Comparison of ENCODE assay signal across 8 mouse cellular contexts in genomic region chr17:85023247-85024167, GRCm38 (mm10). TPM values are rescaled to one million over a fixed set of nuclear protein-coding genes. Genes with fewer than 3 reads are reported as not detected.
DNase-seq lines count a peak whose midpoint lies in the region; ATAC-seq and TF ChIP-seq lines count a peak whose summit lies in the region.

No protein-coding gene starts in this region.

- TF ChIP-seq CTCF in ES-Bruce4 (IDR thresholded peaks at IDR 0.05; ENCODE audit: low read depth, low read length): peak; percentile 11
- peak; percentile 66 for TF ChIP-seq CTCF in lung, embryonic 14.5 days (IDR thresholded peaks at IDR 0.05; ENCODE audit: low read depth)

- no peaks in the 10 kb centered on the region for H3K4me1 ChIP-seq in ES-Bruce4 (ENCODE audit: control insufficient read depth, insufficient read depth, low read length)
- H3K4me1 ChIP-seq in heart, embryonic 10.5 days: no peaks in the 10 kb centered on the region; the same call in 1 of the 2 replicates
- H3K4me1 ChIP-seq in kidney, embryonic 14.5 days (ENCODE audit: control insufficient read depth, insufficient read depth, low read length): no peaks in the 10 kb centered on the region; the same call in 1 of the 2 replicates
- no peaks in the 10 kb centered on the region for H3K4me1 ChIP-seq in lung, embryonic 14.5 days (ENCODE audit: insufficient read depth)

- no peak overlapping the region for H3K4me3 ChIP-seq in ES-Bruce4 (ENCODE audit: low read depth, low read length)
- no peak overlapping the region for H3K4me3 ChIP-seq in heart, embryonic 10.5 days
- no peak overlapping the region for H3K4me3 ChIP-seq in kidney, embryonic 14.5 days (ENCODE audit: low read length)
- no peak overlapping the region for H3K4me3 ChIP-seq in lung, embryonic 14.5 days (ENCODE audit: low read depth, low read length)

- H3K9me3 ChIP-seq in ES-Bruce4 (replicated peaks; ENCODE audit: control insufficient read depth, insufficient read depth, low read length, poor library complexity, severe bottlenecking): no peaks in the 10 kb centered on the region
- H3K9me3 ChIP-seq in heart, embryonic 10.5 days: no peaks in the 10 kb centered on the region
- no peaks in the 10 kb centered on the region for H3K9me3 ChIP-seq in kidney, embryonic 14.5 days (ENCODE audit: control insufficient read depth, low read length)
- H3K9me3 ChIP-seq in lung, embryonic 14.5 days (ENCODE audit: low read depth, low read length): no peaks in the 10 kb centered on the region

- WGBS in heart, embryonic 10.5 days: 65% methylated on average over 22 of the region's 22 CpGs
- WGBS in kidney, embryonic 14.5 days: 69% methylated on average over 22 of the region's 22 CpGs
- 50% methylated on average over 22 of the region's 22 CpGs for WGBS in lung, embryonic 14.5 days

- peak; percentile 78 for DNase-seq in 3T3-L1 (ENCODE audit: low read depth, low spot score)
- peak; percentile 23 to 56 for DNase-seq in cerebellum, postnatal 36 days
- peak; percentile 76 for DNase-seq in heart, embryonic 10.5 days (ENCODE audit: low spot score)
- peak; percentile 92 for DNase-seq in lung, embryonic 14.5 days
- DNase-seq in retina, embryonic 14.5 days (ENCODE audit: low spot score): peak; percentile 91
- DNase-seq in frontal cortex, postnatal 14 days (ENCODE audit: low spot score in 2 of 2): no peak

- H3K4me2 ChIP-seq in kidney, embryonic 14.5 days (replicated peaks; ENCODE audit: low read depth, low read length): no peak overlapping the region
- H3K4me2 ChIP-seq in lung, embryonic 14.5 days: no peak overlapping the region

- no peaks in the 10 kb centered on the region for H3K36me3 ChIP-seq in ES-Bruce4 (ENCODE audit: control insufficient read depth, insufficient read depth, low read length, poor library complexity, severe bottlenecking)
- no peaks in the 10 kb centered on the region for H3K36me3 ChIP-seq in heart, embryonic 10.5 days
- no peaks in the 10 kb centered on the region; the same call in 1 of the 2 replicates for H3K36me3 ChIP-seq in kidney, embryonic 14.5 days (ENCODE audit: control insufficient read depth, insufficient read depth, low read length)
- no peaks in the 10 kb centered on the region for H3K36me3 ChIP-seq in lung, embryonic 14.5 days (ENCODE audit: insufficient read depth)

- ATAC-seq in kidney, embryonic 14.5 days (ENCODE audit: low FRiP score, low TSS enrichment): 0 out of 2 replicates have a peak, but pooled peaks have one; percentile 24
- ATAC-seq in lung, embryonic 14.5 days (ENCODE audit: insufficient read depth): peak; percentile 51

- no peak overlapping the region for H3K9ac ChIP-seq in ES-Bruce4 (ENCODE audit: low read depth, poor library complexity, severe bottlenecking)
- no peak overlapping the region for H3K9ac ChIP-seq in kidney, embryonic 14.5 days (ENCODE audit: low read depth, low read length)
- H3K9ac ChIP-seq in lung, embryonic 14.5 days: no peak overlapping the region

- no peak for TF ChIP-seq POLR2A in ES-Bruce4 (IDR thresholded peaks at IDR 0.05; ENCODE audit: insufficient read depth, low read length)

- no peak overlapping the region for H3K27ac ChIP-seq in ES-Bruce4 (ENCODE audit: insufficient read depth, low read length)
- no peak overlapping the region for H3K27ac ChIP-seq in heart, embryonic 10.5 days
- no peak overlapping the region for H3K27ac ChIP-seq in kidney, embryonic 14.5 days (ENCODE audit: low read depth, low read length)
- H3K27ac ChIP-seq in lung, embryonic 14.5 days (ENCODE audit: low read depth): peak overlapping the region; percentile 34; the same call in 1 of the 2 replicates

- no peak for TF ChIP-seq EP300 in ES-Bruce4 (IDR thresholded peaks at IDR 0.05; ENCODE audit: insufficient read depth, low read depth, low read length)

- H3K27me3 ChIP-seq in ES-Bruce4 (ENCODE audit: control insufficient read depth, insufficient read depth, low read length, poor library complexity, severe bottlenecking): no peaks in the 10 kb centered on the region
- no peaks in the 10 kb centered on the region for H3K27me3 ChIP-seq in heart, embryonic 10.5 days (ENCODE audit: insufficient read depth, poor library complexity, severe bottlenecking)
- H3K27me3 ChIP-seq in kidney, embryonic 14.5 days (ENCODE audit: control insufficient read depth, insufficient read depth, low read length): no peaks in the 10 kb centered on the region
- H3K27me3 ChIP-seq in lung, embryonic 14.5 days (ENCODE audit: insufficient read depth, low read length): no peaks in the 10 kb centered on the region

RNA-seq across cellular contexts. Expression of gene Slc3a1, which starts 4.7 kb away (rescaled TPM):
- 0.29 and 0.34 TPM in 2 replicates for polyA plus RNA-seq in ES-Bruce4 (2011; ENCODE audit: insufficient read depth, insufficient read length, low read depth, missing spikeins)
- polyA plus RNA-seq in heart, embryonic 10.5 days (2016; fragmentation: Nextera tagmentation; extraction: Ambion mirVana): 0.09 and 0.33 TPM in 2 replicates
- 1.0 and 2.3 TPM in 2 replicates for polyA plus RNA-seq in kidney, embryonic 14.5 days (2014; fragmentation: Nextera tagmentation; extraction: Ambion mirVana)
- polyA plus RNA-seq in lung, embryonic 14.5 days (2014; fragmentation: Nextera tagmentation; extraction: Ambion mirVana): 0.15 and 0.18 TPM in 2 replicates

Comparison
In these comparisons a context has a peak if more than half of its experiments do, and no peak if none do; other contexts are left out.
1. DNase-seq: peak in 3T3-L1 (single experiment), cerebellum, postnatal 36 days (2 of 2), heart, embryonic 10.5 days (single experiment), lung, embryonic 14.5 days (single experiment) and retina, embryonic 14.5 days (single experiment); none in frontal cortex, postnatal 14 days (0 of 2).